ENCODE assay signal across 8 mouse cellular contexts in the genomic region with DNA sequence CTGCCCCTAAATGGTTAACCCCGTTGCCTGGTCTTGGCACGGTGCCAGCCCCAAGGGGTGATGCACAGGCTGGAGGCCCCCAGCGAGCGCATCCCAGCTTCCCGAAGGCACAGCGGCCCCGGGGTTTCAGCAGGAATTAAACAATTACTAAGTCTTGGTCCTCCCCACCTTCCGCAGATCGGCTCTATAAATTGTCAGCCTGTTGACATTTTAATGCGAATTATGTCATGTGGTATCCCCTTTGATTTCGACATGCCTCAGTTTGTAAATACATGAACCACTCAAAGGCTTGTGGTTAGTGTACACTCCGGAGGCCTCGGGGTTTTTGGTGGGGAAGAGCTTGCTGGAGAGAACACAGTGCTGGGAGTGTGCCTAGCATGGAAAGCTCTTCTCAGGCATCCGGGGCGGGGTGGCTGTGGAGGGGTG.
DNase-seq lines count a peak whose midpoint lies in the region; ATAC-seq and TF ChIP-seq lines count a peak whose summit lies in the region.

No protein-coding gene starts in this region.

- peaks cover 11% of the 10 kb centered on the region for H3K79me2 ChIP-seq in myocyte (ENCODE audit: control insufficient read depth, insufficient read depth)

- TF ChIP-seq POLR2A in myocyte (IDR thresholded peaks at IDR 0.05; ENCODE audit: insufficient read length, low read depth), result no peak

- intact Hi-C loops in heart, postnatal 25 days (cut with DNase I), result no loop called here

- no peak overlapping the region for H3K9ac ChIP-seq in kidney, embryonic 16.5 days (replicated peaks; ENCODE audit: low read length)
- H3K9ac ChIP-seq in intestine, embryonic 16.5 days (ENCODE audit: low read depth, low read length), result no peak overlapping the region; the same call in 1 of the 2 replicates

- H3K4me2 ChIP-seq in kidney, embryonic 16.5 days (replicated peaks; ENCODE audit: low read depth, low read length), result no peak overlapping the region; the same call in 1 of the 2 replicates
- 0 out of 2 replicates have a peak overlapping the region, but pooled peaks have one; percentile 27 for H3K4me2 ChIP-seq in intestine, embryonic 16.5 days (ENCODE audit: low read depth, low read length)
- no peak overlapping the region for H3K4me2 ChIP-seq in myocyte (ENCODE audit: low read depth)

- H3K36me3 ChIP-seq in kidney, embryonic 16.5 days (ENCODE audit: insufficient read depth, low read length), result no peaks in the 10 kb centered on the region
- H3K36me3 ChIP-seq in intestine, embryonic 16.5 days (ENCODE audit: control insufficient read depth, insufficient read depth, low read length), result no peaks in the 10 kb centered on the region
- H3K36me3 ChIP-seq in myocyte (ENCODE audit: control insufficient read depth, insufficient read depth), result no peaks in the 10 kb centered on the region

- no peak overlapping the region for H3ac ChIP-seq in myocyte (ENCODE audit: control insufficient read depth, insufficient read length)

- peaks cover 59% of the 10 kb centered on the region for H3K4me1 ChIP-seq in kidney, embryonic 16.5 days (ENCODE audit: insufficient read depth, low read length)
- H3K4me1 ChIP-seq in intestine, embryonic 16.5 days (ENCODE audit: control insufficient read depth, insufficient read depth, low read length), result peaks cover 45% of the 10 kb centered on the region

- 26% methylated on average over 15 of the region's 15 CpGs for WGBS in kidney, embryonic 16.5 days
- WGBS in intestine, embryonic 16.5 days, result 26% methylated on average over 15 of the region's 15 CpGs

- H3K4me3 ChIP-seq in kidney, embryonic 16.5 days (ENCODE audit: low read length), result no peak overlapping the region
- no peak overlapping the region for H3K4me3 ChIP-seq in intestine, embryonic 16.5 days (ENCODE audit: low read length)
- no peak overlapping the region for H3K4me3 ChIP-seq in myocyte

- H3K27ac ChIP-seq in kidney, embryonic 16.5 days (ENCODE audit: low read length), result peak overlapping the region; percentile 17; the same call in 1 of the 2 replicates
- no peak overlapping the region; the same call in 1 of the 2 replicates for H3K27ac ChIP-seq in intestine, embryonic 16.5 days (ENCODE audit: low read length)

- DNase-seq in kidney, adult 11 months, result no peak
- peak; percentile 39 for DNase-seq in T-cell, adult 2 months (ENCODE audit: low spot score)
- DNase-seq in spleen, postnatal 36 days (ENCODE audit: low spot score in 2 of 2), result no peak
- DNase-seq in heart, postnatal 25 days (ENCODE audit: low spot score), result no peak

- H3K27me3 ChIP-seq in kidney, embryonic 16.5 days (ENCODE audit: insufficient read depth, low read length), result no peaks in the 10 kb centered on the region
- no peaks in the 10 kb centered on the region for H3K27me3 ChIP-seq in intestine, embryonic 16.5 days (replicated peaks; ENCODE audit: control insufficient read depth, insufficient read depth, low read length)
- no peaks in the 10 kb centered on the region for H3K27me3 ChIP-seq in myocyte (ENCODE audit: control insufficient read depth, insufficient read depth, insufficient read length)

- H3K9me3 ChIP-seq in kidney, embryonic 16.5 days (ENCODE audit: low read length), result no peaks in the 10 kb centered on the region
- no peaks in the 10 kb centered on the region for H3K9me3 ChIP-seq in intestine, embryonic 16.5 days (ENCODE audit: control insufficient read depth, low read length)

- no peak for ATAC-seq in kidney, embryonic 16.5 days (ENCODE audit: low FRiP score, low TSS enrichment)
- ATAC-seq in intestine, embryonic 16.5 days, result 0 out of 2 replicates have a peak, but pooled peaks have one; percentile 13
- ATAC-seq in erythroid progenitor cell, adult 5-6 weeks (replicated peaks; ENCODE audit: low FRiP score, poor library complexity, severe bottlenecking), result no peak

TF ChIP-seq in myocyte, 11 proteins besides CTCF, POLR2A, EP300 and RAD21:
- TF ChIP-seq MAX (IDR thresholded peaks at IDR 0.05; ENCODE audit: low read depth) (no peak), POLR2AphosphoS2 (IDR thresholded peaks at IDR 0.05; ENCODE audit: insufficient read length, low read depth) (no peak), USF1 (IDR thresholded peaks at IDR 0.05; ENCODE audit: low read depth) (no peak), CEBPB (IDR thresholded peaks at IDR 0.05; ENCODE audit: insufficient read depth, poor library complexity, severe bottlenecking) (0 out of 2 replicates have a peak, but pooled peaks have one; percentile 43), MYOD1 (IDR thresholded peaks at IDR 0.05; ENCODE audit: control insufficient read depth in 1 of 3, insufficient read length in 2 of 3, low read depth in 2 of 3) (no peak), TCF12 (IDR thresholded peaks at IDR 0.05; ENCODE audit: insufficient read depth, poor library complexity, severe bottlenecking) (no peak)
TF ChIP-seq in myocyte: peak in this region for 1.
